Mouse (Mus musculus) spleen, adult 2 months (tissue): Measurements from ENCODE around the gene Trim12a.

Experiments
- CTCF ChIP-seq: fragments of 200-500 bp; IDR thresholded peaks from 2 replicates; pipeline ENCODE4 v1.5.1; 2011; ENCODE audit warnings: mild to moderate bottlenecking, inconsistent platforms; ENCODE audit not compliant: insufficient read depth, insufficient read length, insufficient replicate concordance; ENCODE audit errors: extremely low read depth
- POLR2A ChIP-seq: fragments of 200-500 bp; IDR thresholded peaks from 2 replicates; pipeline ENCODE4 v1.6.1; 2011; ENCODE audit warnings: low read depth, low read length, inconsistent platforms

- TF ChIP-seq CTCF (no peak), POLR2A (no peak)
Observed at GRCm38 (mm10) chr7:104314796-104315353, 391 bp downstream of the Trim12a start.
